Mouse (Mus musculus): ENCODE measurements at regions not wholly inside any gene's neighbourhood (a gene's known extent, or its start where the extent isn't known, plus 50 kb on each side); places are given as distances from the start of the nearest gene placed in this dataset.

DNA sequence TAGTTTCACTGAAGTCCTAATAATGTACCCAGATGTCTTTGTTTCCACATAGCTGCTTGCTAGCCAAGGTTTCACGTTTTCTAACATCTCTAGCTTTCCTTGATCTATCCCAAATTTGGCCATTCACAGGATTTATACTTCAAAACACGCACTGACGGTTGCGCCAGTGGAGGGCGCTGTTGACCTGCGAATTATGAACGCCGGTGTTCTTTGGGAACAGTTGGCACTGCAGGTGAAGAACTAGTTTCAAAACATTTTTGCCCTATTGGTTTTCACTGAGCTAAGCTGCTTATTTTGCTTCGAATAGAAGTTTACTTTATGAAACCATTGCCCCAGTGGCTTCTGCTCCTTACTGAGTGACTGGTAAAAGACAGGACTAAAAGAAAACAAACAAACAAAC, 76.7 kb upstream of the Slitrk3 start:
- H3K27ac ChIP-seq = no peak overlapping the region
- 7% methylated on average over 9 of the region's 9 CpGs for WGBS
- no peaks in the 10 kb centered on the region for H3K4me1 ChIP-seq (replicated peaks; ENCODE audit: insufficient read depth, low read length)
- no peaks in the 10 kb centered on the region for H3K27me3 ChIP-seq (ENCODE audit: insufficient read depth, low read length)
- H3K36me3 ChIP-seq (ENCODE audit: insufficient read depth, low read length) = no peaks in the 10 kb centered on the region
- DNase-seq (ENCODE audit: low spot score) (peak; percentile 5), ATAC-seq (replicated peaks; ENCODE audit: low FRiP score, low read depth) (no peak)
- no peak overlapping the region for H3K4me3 ChIP-seq (replicated peaks; ENCODE audit: low read depth, low read length)
- peak; percentile 50 for TF ChIP-seq CTCF (IDR thresholded peaks at IDR 0.05; ENCODE audit: low read depth)
- H3K4me2 ChIP-seq (ENCODE audit: low read length) = no peak overlapping the region
- H3K9ac ChIP-seq (ENCODE audit: low read depth, low read length) = no peak overlapping the region
- H3K9me3 ChIP-seq (replicated peaks; ENCODE audit: low read length) = no peaks in the 10 kb centered on the region

DNA sequence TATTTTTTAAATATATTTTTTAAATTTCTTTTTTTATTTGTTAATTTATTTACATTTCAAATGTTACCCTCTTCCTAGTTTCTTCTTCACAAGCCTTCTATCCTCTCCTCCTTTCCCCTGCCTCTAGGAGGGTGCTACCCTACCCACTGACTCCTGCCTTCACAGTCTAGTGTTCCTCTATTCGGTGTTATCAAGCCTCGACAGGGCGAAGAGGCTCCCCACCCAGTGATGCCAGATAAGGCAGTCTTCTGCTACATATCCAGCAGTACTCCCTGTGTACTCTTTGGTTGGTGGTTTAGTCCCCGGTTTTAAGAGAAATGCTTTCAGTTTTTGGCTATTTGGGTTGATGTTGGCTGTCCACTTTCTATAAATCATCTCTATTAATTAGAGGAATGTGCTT, 67.5 kb upstream of the Slitrk3 start:
- DNase-seq (ENCODE audit: low spot score) (no peak), ATAC-seq (replicated peaks; ENCODE audit: low FRiP score, low read depth) (no peak)
- H3K9me3 ChIP-seq (replicated peaks; ENCODE audit: low read length) = no peaks in the 10 kb centered on the region
- no peak overlapping the region for H3K9ac ChIP-seq (ENCODE audit: low read depth, low read length)
- no peaks in the 10 kb centered on the region for H3K36me3 ChIP-seq (ENCODE audit: insufficient read depth, low read length)
- H3K4me3 ChIP-seq (replicated peaks; ENCODE audit: low read depth, low read length) = no peak overlapping the region
- no peak overlapping the region for H3K27ac ChIP-seq
- no peaks in the 10 kb centered on the region for H3K4me1 ChIP-seq (replicated peaks; ENCODE audit: insufficient read depth, low read length)
- WGBS = 82% methylated on average over 4 of the region's 4 CpGs
- H3K4me2 ChIP-seq (ENCODE audit: low read length) = no peak overlapping the region
- no peaks in the 10 kb centered on the region for H3K27me3 ChIP-seq (ENCODE audit: insufficient read depth, low read length)
- no peak for TF ChIP-seq CTCF (IDR thresholded peaks at IDR 0.05; ENCODE audit: low read depth)

- H3K36me3 ChIP-seq (ENCODE audit: insufficient read depth, low read length) = no peaks in the 10 kb centered on the region
- H3K4me2 ChIP-seq (ENCODE audit: low read length) = no peak overlapping the region
- DNase-seq (ENCODE audit: low spot score) (no peak), ATAC-seq (replicated peaks; ENCODE audit: low FRiP score, low read depth) (no peak)
- H3K4me1 ChIP-seq (replicated peaks; ENCODE audit: insufficient read depth, low read length) = no peaks in the 10 kb centered on the region
- 76% methylated on average over 1 of the region's 1 CpGs for WGBS
- H3K9ac ChIP-seq (ENCODE audit: low read depth, low read length) = no peak overlapping the region
- H3K27me3 ChIP-seq (ENCODE audit: insufficient read depth, low read length) = no peaks in the 10 kb centered on the region
- H3K9me3 ChIP-seq (replicated peaks; ENCODE audit: low read length) = no peaks in the 10 kb centered on the region
- no peak for TF ChIP-seq CTCF (IDR thresholded peaks at IDR 0.05; ENCODE audit: low read depth)
- no peak overlapping the region for H3K27ac ChIP-seq
- H3K4me3 ChIP-seq (replicated peaks; ENCODE audit: low read depth, low read length) = no peak overlapping the region
Observed at GRCm38 (mm10) chr3:73109102-73109501, 51.5 kb upstream of the Slitrk3 start.
